Mouse (Mus musculus): ENCODE results near the gene Epo. TPM values are rescaled to one million over a fixed set of nuclear protein-coding genes. Genes with fewer than 3 reads are reported as not detected.

Gene Epo
- polyA plus RNA-seq, 1 experiment from 2014 or later = not detected

DNA sequence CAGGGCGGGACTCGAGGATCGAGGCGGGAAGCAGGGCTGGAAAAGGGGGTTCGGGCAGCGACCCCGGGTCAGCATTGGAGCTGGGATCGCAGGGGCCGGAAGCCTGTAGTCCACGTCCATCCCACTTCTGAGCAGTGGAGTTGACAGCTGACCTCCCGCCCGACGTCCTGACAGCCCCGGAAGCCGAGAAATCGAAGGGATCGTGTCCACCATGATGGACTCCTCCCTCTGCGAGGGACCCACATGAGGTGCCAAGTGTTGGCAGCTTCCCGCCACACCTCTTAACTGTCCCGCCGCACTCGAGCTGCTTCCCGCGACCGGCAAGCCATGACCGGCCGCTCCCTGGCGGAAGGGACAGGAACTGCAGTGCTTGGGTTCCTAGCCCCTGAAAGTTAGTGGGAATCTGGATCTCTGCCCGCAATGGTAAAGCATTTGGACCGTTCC is 30.4 kb downstream of the Epo start:
- peak overlapping the region; percentile 67 for H3K9ac ChIP-seq (ENCODE audit: low read depth, low read length)
- H3K27ac ChIP-seq (ENCODE audit: low read length) = peak overlapping the region; percentile 95
- ATAC-seq = peak; percentile 83
- H3K4me2 ChIP-seq (ENCODE audit: low read length) = peak overlapping the region; percentile 56
- peaks cover 12% of the 10 kb centered on the region for H3K4me1 ChIP-seq (ENCODE audit: control insufficient read depth, insufficient read depth, low read length)
- peak overlapping the region; percentile 55 for H3K4me3 ChIP-seq (ENCODE audit: low read depth, low read length)
- H3K9me3 ChIP-seq (replicated peaks; ENCODE audit: control insufficient read depth, low read length, poor library complexity, severe bottlenecking) = no peaks in the 10 kb centered on the region
- no peaks in the 10 kb centered on the region for H3K27me3 ChIP-seq (ENCODE audit: control insufficient read depth, insufficient read depth, low read depth, low read length)
- WGBS = 0% methylated on average over 30 of the region's 30 CpGs
- no peaks in the 10 kb centered on the region for H3K36me3 ChIP-seq (ENCODE audit: control insufficient read depth, insufficient read depth, low read length)

DNA sequence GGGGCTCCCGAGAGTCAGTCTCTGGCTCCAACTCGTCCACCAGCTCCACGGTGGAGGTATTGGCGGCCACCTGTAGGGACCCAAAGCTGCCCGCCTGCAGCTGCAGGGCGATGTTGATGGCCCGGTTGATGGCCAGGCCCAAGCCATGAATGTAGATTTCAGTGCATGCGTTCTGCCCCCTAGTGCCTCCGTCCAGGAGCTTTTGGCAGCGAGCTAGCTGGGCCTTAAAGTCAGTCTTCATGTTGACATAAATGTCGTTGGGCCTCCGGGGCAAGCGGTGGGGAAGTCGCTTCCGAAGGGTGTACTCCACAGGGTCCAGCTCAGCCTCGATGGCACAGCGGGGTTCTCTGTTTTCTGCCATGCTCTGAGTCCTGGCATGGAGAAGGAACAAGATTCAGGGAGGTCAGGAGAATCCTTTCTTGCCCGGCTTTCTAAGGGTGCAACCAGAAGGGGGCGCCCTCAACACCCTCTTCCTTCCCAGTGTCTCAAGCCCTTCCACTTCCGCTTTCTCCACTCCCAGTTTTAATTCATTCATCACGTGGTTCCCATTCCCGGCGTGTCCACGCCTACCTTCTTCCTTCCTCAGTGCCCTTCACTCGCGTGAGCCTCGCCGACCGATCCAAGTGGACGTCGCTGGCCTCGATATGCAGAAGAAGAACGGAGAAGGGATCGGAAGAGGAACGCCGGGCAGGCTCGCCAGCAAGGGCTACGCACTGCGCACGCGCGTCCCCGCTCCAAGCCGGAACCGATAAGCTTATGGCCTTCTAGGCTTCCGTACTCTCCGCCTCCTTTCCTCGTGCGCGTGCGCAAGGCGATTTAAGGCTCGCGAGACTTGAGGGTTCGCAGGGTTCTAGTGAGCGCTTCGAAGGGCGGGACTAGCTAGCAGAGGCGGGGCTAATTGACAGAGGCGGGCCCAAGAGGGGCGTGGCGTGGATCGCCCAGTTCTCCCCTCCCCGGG is 31.1 kb downstream of the Epo start, which contains the start of gene Pop7:
TSS of gene Pop7 (minus strand) at position 810 of the 958 bp plus-strand sequence.
- Histone ChIP-seq H3K27me3 (ENCODE audit: control insufficient read depth, insufficient read depth, low read depth, low read length) (no peaks in the 10 kb centered on the region), H3K27ac (ENCODE audit: low read length) (peak within 1 kb of the TSS; percentile 95), H3K36me3 (ENCODE audit: control insufficient read depth, insufficient read depth, low read length) (no peaks in the 10 kb centered on the region), H3K9me3 (replicated peaks; ENCODE audit: control insufficient read depth, low read length, poor library complexity, severe bottlenecking) (no peaks in the 10 kb centered on the region), H3K4me1 (ENCODE audit: control insufficient read depth, insufficient read depth, low read length) (peaks cover 12% of the 10 kb centered on the region), H3K9ac (ENCODE audit: low read depth, low read length) (peak within 1 kb of the TSS; percentile 76), H3K4me2 (ENCODE audit: low read length) (peak within 1 kb of the TSS; percentile 92), H3K4me3 (ENCODE audit: low read depth, low read length) (peak within 1 kb of the TSS; percentile 55)
- WGBS = 1% methylated on average over 64 of the region's 64 CpGs
- ATAC-seq = peak; percentile 95

DNA sequence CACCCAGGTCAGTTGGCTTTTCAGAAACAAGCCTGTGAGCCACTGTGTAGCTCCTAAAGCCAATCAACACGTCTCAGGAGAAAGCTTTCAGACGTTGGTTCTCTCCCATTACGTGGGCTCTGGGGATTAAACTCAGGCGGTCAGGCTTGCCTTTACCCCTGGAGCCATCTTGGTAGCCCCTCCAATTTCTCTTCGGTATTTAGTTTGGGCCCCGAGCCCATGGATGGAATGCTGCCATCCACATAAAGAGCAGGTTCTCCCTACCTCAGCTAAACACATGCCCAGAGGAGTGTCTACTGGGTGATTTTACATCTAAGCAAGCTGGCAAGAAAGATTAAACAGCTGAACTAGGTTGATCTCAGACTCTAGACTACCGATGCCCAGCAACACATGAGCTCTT is 32.9 kb downstream of the Epo start:
- Histone ChIP-seq H3K4me2 (ENCODE audit: low read length) (no peak overlapping the region), H3K36me3 (ENCODE audit: control insufficient read depth, insufficient read depth, low read length) (no peaks in the 10 kb centered on the region), H3K27me3 (ENCODE audit: control insufficient read depth, insufficient read depth, low read depth, low read length) (no peaks in the 10 kb centered on the region), H3K4me3 (ENCODE audit: low read depth, low read length) (no peak overlapping the region), H3K9me3 (replicated peaks; ENCODE audit: control insufficient read depth, low read length, poor library complexity, severe bottlenecking) (no peaks in the 10 kb centered on the region), H3K9ac (ENCODE audit: low read depth, low read length) (no peak overlapping the region), H3K27ac (ENCODE audit: low read length) (no peak overlapping the region), H3K4me1 (ENCODE audit: control insufficient read depth, insufficient read depth, low read length) (peaks cover 12% of the 10 kb centered on the region)
- 92% methylated on average over 7 of the region's 7 CpGs for WGBS
- no peak for ATAC-seq

DNA sequence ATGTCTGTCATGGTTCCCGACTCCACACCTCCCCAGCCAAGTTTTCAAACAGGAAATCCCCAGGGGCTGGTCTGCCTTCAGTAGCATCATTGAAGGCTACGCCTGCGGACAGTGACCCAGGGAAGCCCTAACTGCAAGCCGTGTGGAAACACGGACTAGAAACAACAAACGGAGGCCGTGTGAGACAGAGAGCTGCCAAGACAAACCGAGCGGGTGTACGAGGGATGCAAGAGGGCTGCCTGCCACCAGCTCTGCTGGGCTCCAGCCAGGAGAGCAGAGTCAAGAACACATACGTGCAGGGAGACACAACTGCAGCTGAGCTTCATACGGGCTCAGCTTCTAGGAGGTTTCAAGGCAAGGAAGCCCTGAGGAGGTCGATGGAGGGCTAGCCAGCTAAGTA is 39.2 kb downstream of the Epo start:
- Histone ChIP-seq H3K36me3 (ENCODE audit: control insufficient read depth, insufficient read depth, low read length) (no peaks in the 10 kb centered on the region), H3K27me3 (ENCODE audit: control insufficient read depth, insufficient read depth, low read depth, low read length) (no peaks in the 10 kb centered on the region), H3K4me3 (ENCODE audit: low read depth, low read length) (no peak overlapping the region), H3K27ac (ENCODE audit: low read length) (no peak overlapping the region), H3K4me2 (ENCODE audit: low read length) (no peak overlapping the region), H3K9ac (ENCODE audit: low read depth, low read length) (no peak overlapping the region), H3K9me3 (replicated peaks; ENCODE audit: control insufficient read depth, low read length, poor library complexity, severe bottlenecking) (no peaks in the 10 kb centered on the region), H3K4me1 (ENCODE audit: control insufficient read depth, insufficient read depth, low read length) (no peaks in the 10 kb centered on the region)
- ATAC-seq = no peak
- WGBS = 82% methylated on average over 13 of the region's 13 CpGs

DNA sequence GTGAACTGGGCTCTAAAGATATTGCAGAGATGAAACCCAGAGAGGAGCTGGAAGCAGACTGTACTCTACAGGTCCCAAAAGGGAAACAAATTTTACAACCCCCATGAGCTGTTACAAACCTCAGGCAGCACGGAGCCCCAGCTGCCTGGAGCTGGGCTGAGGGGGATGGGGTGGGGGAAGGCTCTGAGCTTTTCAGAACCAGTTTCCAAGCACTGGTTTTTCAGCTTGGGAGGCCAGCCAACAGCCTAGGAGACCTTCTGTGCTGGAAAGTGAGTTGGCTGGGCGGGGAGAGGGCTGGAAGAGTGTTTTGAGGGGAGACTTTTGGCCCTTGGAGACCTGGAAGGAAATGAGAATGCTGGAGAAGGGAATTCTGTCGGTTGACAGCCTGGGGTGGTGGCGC is 41.5 kb downstream of the Epo start:
- no peak overlapping the region for H3K4me3 ChIP-seq (ENCODE audit: low read depth, low read length)
- H3K4me2 ChIP-seq (ENCODE audit: low read length) = no peak overlapping the region

DNA sequence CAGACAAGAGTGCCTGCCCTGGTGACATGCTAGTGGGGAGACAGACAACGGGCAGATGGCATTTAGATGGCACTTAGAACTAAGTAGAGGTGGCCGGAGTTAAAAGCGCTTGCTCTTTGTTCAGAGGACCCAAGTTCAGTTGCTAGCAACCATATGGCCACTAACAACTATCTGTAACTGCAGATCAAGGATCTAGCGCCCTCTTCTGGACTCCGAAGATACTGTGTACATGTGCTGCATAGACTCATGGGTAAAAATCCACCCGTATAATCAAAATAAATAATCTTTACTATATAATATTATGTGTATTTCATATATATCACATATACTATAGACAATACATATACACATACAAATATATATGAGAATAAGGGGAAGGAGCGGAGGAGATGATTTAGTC is 45.4 kb downstream of the Epo start:
- no peak for ATAC-seq
- H3K27ac ChIP-seq (ENCODE audit: low read length) = no peak overlapping the region
- H3K4me1 ChIP-seq (ENCODE audit: control insufficient read depth, insufficient read depth, low read length) = peaks cover 3% of the 10 kb centered on the region; the same call in 1 of the 2 replicates
- H3K4me3 ChIP-seq (ENCODE audit: low read depth, low read length) = no peak overlapping the region
- no peak overlapping the region for H3K9ac ChIP-seq (ENCODE audit: low read depth, low read length)
- H3K9me3 ChIP-seq (replicated peaks; ENCODE audit: control insufficient read depth, low read length, poor library complexity, severe bottlenecking) = no peaks in the 10 kb centered on the region
- 93% methylated on average over 7 of the region's 7 CpGs for WGBS
- H3K36me3 ChIP-seq (ENCODE audit: control insufficient read depth, insufficient read depth, low read length) = no peaks in the 10 kb centered on the region
- no peak overlapping the region for H3K4me2 ChIP-seq (ENCODE audit: low read length)
- peaks cover 9% of the 10 kb centered on the region for H3K27me3 ChIP-seq (ENCODE audit: control insufficient read depth, insufficient read depth, low read depth, low read length)

More for the DNA sequence above, 41.5 kb downstream of the Epo start:
- no peak for ATAC-seq
- Histone ChIP-seq H3K9me3 (replicated peaks; ENCODE audit: control insufficient read depth, low read length, poor library complexity, severe bottlenecking) (no peaks in the 10 kb centered on the region), H3K27ac (ENCODE audit: low read length) (no peak overlapping the region), H3K4me1 (ENCODE audit: control insufficient read depth, insufficient read depth, low read length) (no peaks in the 10 kb centered on the region), H3K9ac (ENCODE audit: low read depth, low read length) (no peak overlapping the region), H3K36me3 (ENCODE audit: control insufficient read depth, insufficient read depth, low read length) (no peaks in the 10 kb centered on the region), H3K27me3 (ENCODE audit: control insufficient read depth, insufficient read depth, low read depth, low read length) (no peaks in the 10 kb centered on the region)
- 67% methylated on average over 4 of the region's 4 CpGs for WGBS

DNA sequence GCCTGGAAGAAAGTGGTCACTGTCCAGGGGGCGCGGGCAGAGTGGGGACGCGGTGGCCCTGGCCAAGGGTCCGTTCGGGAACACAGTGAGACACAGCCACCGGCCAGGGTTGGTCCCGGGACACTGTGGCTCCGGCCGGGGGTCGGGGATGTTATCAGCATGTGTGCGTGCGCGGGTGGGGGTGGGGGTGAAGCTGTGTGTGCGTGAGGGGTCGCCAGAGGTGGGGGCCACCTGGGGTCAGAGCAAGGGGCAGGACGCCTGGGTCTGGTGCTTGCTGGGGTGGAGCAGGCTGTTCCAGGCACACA is 47.2 kb downstream of the Epo start:
- Histone ChIP-seq H3K9ac (ENCODE audit: low read depth, low read length) (no peak overlapping the region), H3K4me1 (ENCODE audit: control insufficient read depth, insufficient read depth, low read length) (peaks cover 3% of the 10 kb centered on the region; the same call in 1 of the 2 replicates), H3K36me3 (ENCODE audit: control insufficient read depth, insufficient read depth, low read length) (no peaks in the 10 kb centered on the region), H3K4me3 (ENCODE audit: low read depth, low read length) (peak overlapping the region; percentile 7; the same call in 1 of the 2 replicates), H3K27me3 (ENCODE audit: control insufficient read depth, insufficient read depth, low read depth, low read length) (peaks cover 9% of the 10 kb centered on the region), H3K4me2 (ENCODE audit: low read length) (peak overlapping the region; percentile 47), H3K9me3 (replicated peaks; ENCODE audit: control insufficient read depth, low read length, poor library complexity, severe bottlenecking) (no peaks in the 10 kb centered on the region), H3K27ac (ENCODE audit: low read length) (no peak overlapping the region)
- no peak for ATAC-seq
- WGBS = 2% methylated on average over 17 of the region's 17 CpGs

DNA sequence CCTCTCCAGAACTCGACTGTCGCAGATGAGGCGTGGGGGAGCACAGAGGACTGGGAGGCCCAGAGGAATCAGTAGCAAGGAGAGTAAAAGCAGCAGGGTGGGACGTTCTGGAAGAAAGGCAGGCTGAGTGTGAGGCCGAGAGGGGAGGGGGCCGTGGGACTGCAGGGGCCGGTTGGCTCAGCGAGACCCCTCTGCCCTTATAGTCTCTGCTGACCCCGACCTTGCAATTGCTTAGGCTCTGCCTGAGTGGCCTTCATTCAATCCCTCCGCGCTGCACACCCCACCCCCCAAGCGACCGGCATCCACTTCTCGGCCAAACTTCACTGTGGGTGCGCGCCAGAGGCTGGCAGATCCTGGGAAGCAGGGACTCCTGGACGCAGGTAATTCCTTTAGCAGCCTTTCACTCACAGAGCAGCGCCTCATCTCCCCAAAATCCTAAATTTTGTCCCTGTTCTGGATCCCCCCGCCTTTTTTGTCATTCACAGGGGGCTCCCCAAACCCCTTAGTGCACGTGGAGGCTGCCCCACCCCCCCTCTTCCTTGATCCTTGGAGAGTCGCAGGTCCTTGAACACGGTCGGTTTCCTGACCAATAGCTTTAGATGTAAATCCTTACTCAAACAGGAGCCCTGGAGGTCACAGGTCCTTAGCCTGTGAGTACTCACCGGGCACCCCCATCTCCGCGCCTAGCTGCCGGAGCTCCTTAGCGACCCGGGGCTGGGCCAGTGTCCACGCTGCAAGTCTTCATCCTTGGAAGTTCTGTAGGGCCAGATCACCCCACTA is 47.8 kb downstream of the Epo start:
- Histone ChIP-seq H3K9me3 (replicated peaks; ENCODE audit: control insufficient read depth, low read length, poor library complexity, severe bottlenecking) (no peaks in the 10 kb centered on the region), H3K9ac (ENCODE audit: low read depth, low read length) (0 out of 2 replicates have a peak overlapping the region, but pooled peaks have one; percentile 6), H3K27me3 (ENCODE audit: control insufficient read depth, insufficient read depth, low read depth, low read length) (peaks cover 9% of the 10 kb centered on the region), H3K36me3 (ENCODE audit: control insufficient read depth, insufficient read depth, low read length) (no peaks in the 10 kb centered on the region), H3K4me2 (ENCODE audit: low read length) (peak overlapping the region; percentile 47), H3K4me3 (ENCODE audit: low read depth, low read length) (peak overlapping the region; percentile 7; the same call in 1 of the 2 replicates), H3K27ac (ENCODE audit: low read length) (no peak overlapping the region), H3K4me1 (ENCODE audit: control insufficient read depth, insufficient read depth, low read length) (peaks cover 3% of the 10 kb centered on the region; the same call in 1 of the 2 replicates)
- 3% methylated on average over 30 of the region's 30 CpGs for WGBS
- ATAC-seq = no peak

Measured in midbrain, embryonic 16.5 days (tissue).